Mouse (Mus musculus) E14TG2a.4 (cell line): ENCODE measurements around the gene Ifi207.
"Not testable (repeated sequence)": the region's sequence is repeated elsewhere in the genome, so short reads cannot be mapped to it uniquely, and the experiment has no call there.

ENCODE experiments used
- H3K27me3 ChIP-seq: 2 replicates; pipeline ENCODE4 v1.6.1; 2014; ENCODE audit warnings: low read length, control low read depth; ENCODE audit not compliant: insufficient read depth
- H3K36me3 ChIP-seq: 2 replicates; pipeline ENCODE4 v1.6.1; 2014; ENCODE audit warnings: low read length, control low read depth; ENCODE audit not compliant: insufficient read depth
- H3K4me1 ChIP-seq: replicated peaks from 2 replicates; pipeline ENCODE4 v1.6.1; 2014; ENCODE audit warnings: low read depth, low read length, control low read depth
- H3K4me3 ChIP-seq: replicated peaks from 2 replicates; pipeline ENCODE4 v1.5.1; 2014; ENCODE audit warnings: mild to moderate bottlenecking, low read length
- H3K9me3 ChIP-seq: 2 replicates; pipeline ENCODE4 v1.6.1; 2014; ENCODE audit warnings: low read length, control low read depth
- CTCF ChIP-seq: conservative IDR thresholded peaks from 2 replicates; pipeline ENCODE4 v1.5.1; 2014; ENCODE audit warnings: low read length
- NANOG ChIP-seq: IDR thresholded peaks from 2 replicates; pipeline ENCODE4 v1.6.1; 2014; ENCODE audit warnings: borderline replicate concordance, low read length, mixed read lengths
- POU5F1 ChIP-seq: IDR thresholded peaks from 2 replicates; pipeline ENCODE4 v1.6.1; 2014; ENCODE audit warnings: low read length, borderline replicate concordance

Ifi207 gene

DNA sequence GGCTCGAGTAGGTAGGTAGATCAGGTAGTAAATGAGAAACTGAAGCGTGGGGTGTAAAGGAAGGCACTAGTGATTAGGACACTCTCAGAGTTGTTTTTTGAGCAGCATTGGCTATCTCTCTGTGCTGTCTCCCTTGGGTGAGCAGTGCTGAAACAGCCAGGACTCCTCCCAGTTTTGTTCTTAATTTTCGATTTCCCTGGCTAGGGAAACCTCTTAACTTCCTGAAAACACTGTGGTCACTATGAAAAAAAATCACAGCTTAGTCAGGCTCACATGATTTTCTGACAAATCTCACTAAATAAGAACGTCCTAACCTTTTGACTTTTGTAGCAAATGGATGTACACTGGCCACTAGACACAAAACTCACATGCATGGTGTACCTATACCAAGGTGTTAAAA is at the start of gene Ifi207:
Gene Ifi207, minus strand, starts transcription at position 92 of the 400 bp plus-strand sequence.
- Histone ChIP-seq H3K4me1 (no peaks in the 10 kb centered on the region), H3K4me3 (no peak within 1 kb of the TSS), H3K36me3 (no peaks in the 10 kb centered on the region), H3K27me3 (no peaks in the 10 kb centered on the region), H3K9me3 (no peaks in the 10 kb centered on the region)
- TF ChIP-seq NANOG (no peak), POU5F1 (no peak), CTCF (no peak)

DNA sequence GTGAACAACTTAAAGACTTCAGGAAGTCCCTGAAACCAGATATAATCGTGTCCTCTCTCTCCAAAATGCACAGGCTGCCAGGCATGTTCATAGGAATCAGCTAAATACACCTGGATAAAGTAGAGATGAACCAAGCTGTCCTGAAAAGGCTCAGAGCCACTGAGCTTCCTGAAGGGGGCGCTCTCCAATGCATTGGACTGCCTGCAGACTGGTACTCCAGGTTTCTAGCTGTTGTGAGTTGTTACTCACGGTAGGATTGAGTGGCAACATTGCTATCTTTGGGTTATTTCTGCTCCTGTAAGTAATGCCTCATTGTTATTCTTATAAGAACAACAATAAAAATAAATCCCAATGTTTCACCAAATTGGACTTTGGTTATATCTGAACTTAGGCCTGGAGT is 31.9 kb upstream of the Ifi207 start:
- not testable (repeated sequence) for H3K4me1 ChIP-seq, H3K9me3 ChIP-seq, H3K36me3 ChIP-seq, H3K27me3 ChIP-seq, H3K4me3 ChIP-seq

DNA sequence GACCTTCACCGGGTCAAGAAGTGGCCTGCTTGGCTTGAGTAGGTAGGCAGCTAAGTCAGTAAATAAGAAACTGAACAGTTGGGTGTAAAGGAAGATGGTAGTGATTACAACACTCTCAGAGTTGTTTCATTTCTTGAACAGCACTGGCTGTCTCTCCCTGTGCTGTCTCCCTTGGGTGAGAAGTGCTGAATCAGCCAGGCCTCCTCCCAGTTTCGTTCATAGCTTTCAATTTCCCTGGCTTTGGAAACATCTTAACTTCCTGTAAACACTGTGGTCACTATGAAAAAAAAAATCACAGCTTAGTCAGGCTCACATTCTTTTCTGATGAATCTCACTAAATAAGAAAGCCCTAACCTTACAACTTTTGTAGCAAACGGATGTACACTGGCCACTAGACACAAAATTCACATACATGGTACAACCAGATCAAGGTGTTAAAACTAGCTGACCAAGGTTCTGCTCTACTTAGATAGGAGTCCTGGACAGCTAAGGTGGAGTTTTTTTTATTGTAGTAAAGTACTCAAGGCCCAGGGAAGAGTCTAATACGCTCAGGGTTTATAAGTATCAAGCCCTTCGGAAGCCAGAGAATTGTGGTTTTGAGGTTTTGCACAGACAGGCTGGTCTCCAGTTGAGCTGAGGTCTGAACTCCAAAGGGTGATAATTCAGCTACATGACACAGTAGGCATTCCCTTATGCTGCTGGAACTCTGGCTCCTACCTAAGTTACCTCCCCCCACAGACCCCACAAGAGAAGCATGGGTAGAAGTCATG is 25.5 kb upstream of the Ifi207 start, which contains the start of gene Ifi204:
Gene Ifi204, minus strand, starts transcription at position 96 of the 770 bp plus-strand sequence.
- H3K36me3 ChIP-seq, H3K4me1 ChIP-seq, H3K9me3 ChIP-seq, H3K27me3 ChIP-seq, H3K4me3 ChIP-seq: not testable (repeated sequence)

DNA sequence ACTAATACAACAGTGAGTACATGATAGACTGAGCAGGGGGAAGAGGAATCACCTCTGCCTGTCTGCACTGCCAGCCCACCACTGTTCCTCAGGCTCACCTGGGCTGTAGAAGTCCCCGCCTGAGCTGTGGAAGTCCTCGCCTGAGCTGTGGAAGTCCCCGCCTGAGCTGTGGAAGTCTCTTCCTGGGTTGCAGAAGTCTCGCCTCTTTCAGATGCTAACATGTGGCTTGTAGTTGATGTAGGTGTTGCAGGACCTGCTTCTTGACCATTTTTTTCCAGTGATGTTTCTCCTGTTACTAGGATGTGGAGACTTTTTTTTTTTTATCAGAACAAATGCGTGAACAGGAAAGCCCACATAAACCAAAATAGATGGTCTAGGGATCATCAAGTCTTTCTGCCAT is 18.5 kb upstream of the Ifi207 start:
- H3K27me3 ChIP-seq, H3K4me3 ChIP-seq, H3K4me1 ChIP-seq, H3K9me3 ChIP-seq, H3K36me3 ChIP-seq: not testable (repeated sequence)

DNA sequence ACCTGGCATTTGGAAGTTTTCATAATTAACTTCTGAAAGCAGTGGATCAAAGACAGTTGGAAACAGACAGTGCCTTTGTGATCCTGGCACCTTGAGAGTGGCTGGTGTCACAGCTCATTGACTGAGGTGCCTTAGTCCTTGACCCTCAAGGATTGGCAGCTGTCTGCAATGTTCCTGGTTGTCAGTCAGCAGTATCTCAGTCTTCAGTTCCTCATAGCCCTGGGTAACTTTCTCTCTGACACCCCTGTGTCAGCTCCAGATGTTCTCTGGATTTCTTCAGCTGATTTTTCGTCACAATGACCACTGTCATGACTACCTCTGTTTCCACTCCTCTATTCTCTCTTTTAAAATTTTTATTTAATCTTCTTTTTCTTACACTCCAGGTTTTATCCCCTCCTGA is 715 bp upstream of the Ifi207 start:
- Histone ChIP-seq H3K4me3 (no peak overlapping the region), H3K36me3 (no peaks in the 10 kb centered on the region), H3K27me3 (no peaks in the 10 kb centered on the region), H3K4me1 (no peaks in the 10 kb centered on the region), H3K9me3 (no peaks in the 10 kb centered on the region)
- TF ChIP-seq CTCF (no peak), POU5F1 (no peak), NANOG (no peak)

DNA sequence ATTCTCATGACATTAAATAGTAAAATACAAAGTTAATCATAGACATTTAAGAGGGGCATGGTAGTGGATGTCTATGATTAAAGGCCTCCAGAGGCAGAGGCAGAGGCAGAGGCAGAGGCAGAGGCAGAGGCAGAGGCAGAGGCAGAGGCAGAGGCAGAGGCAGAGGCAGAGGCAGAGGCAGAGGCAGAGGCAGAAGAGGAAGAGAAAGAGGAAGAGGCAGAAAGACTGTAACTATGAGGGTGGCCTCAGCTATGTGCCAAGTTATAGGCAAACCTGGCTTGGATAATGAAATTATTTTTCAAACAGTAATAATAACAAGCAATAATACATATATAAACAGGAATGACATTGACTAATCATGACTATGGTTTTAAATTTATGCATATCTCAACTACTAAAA is 1.0 kb downstream of the Ifi207 start:
- no peak overlapping the region for H3K4me3 ChIP-seq
- no peak for TF ChIP-seq CTCF
- no peak for TF ChIP-seq POU5F1
- no peak for TF ChIP-seq NANOG
- H3K27me3 ChIP-seq = no peaks in the 10 kb centered on the region
- no peaks in the 10 kb centered on the region for H3K9me3 ChIP-seq
- H3K4me1 ChIP-seq = no peaks in the 10 kb centered on the region
- no peaks in the 10 kb centered on the region for H3K36me3 ChIP-seq

DNA sequence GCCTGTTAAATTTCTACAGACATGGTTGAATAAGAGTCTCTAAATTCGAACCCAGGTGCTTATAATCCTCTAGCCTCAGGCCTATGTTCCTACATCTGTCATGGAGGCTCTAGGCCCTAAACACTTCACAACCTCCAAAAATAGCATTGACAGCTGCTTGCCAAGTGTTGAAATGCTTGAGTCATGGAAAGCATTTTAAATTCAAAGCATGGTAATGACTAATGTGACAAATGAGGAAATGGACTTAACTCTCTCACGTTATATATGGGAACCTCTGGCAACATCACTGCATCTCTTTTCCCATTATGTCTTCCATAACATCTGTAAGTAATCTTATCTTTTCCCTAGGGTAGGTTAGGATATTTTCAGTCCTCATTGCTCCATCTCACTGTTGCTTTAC is 4.6 kb downstream of the Ifi207 start:
- no peaks in the 10 kb centered on the region for H3K4me1 ChIP-seq
- H3K36me3 ChIP-seq = no peaks in the 10 kb centered on the region
- H3K4me3 ChIP-seq = no peak overlapping the region
- no peak for TF ChIP-seq NANOG
- no peak for TF ChIP-seq CTCF
- TF ChIP-seq POU5F1 = no peak
- no peaks in the 10 kb centered on the region for H3K9me3 ChIP-seq
- H3K27me3 ChIP-seq = no peaks in the 10 kb centered on the region

DNA sequence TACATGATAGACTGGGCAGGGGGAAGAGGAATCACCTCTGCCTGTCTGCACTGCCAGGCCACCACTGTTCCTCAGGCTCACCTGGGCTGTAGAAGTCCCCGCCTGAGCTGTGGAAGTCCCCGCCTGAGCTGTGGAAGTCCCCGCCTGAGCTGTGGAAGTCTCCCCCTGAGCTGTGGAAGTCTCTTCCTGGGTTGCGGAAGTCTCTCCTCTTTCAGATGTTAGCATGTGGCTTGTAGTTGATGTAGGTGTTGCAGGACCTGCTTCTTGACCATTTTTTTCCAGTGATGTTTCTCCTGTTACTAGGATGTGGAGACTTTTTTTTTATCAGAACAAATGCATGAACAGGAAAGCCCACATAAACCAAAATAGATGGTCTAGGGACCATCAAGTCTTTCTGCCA is 6.5 kb downstream of the Ifi207 start:
- not testable (repeated sequence) for H3K4me1 ChIP-seq, H3K27me3 ChIP-seq, H3K36me3 ChIP-seq, H3K9me3 ChIP-seq, H3K4me3 ChIP-seq

DNA sequence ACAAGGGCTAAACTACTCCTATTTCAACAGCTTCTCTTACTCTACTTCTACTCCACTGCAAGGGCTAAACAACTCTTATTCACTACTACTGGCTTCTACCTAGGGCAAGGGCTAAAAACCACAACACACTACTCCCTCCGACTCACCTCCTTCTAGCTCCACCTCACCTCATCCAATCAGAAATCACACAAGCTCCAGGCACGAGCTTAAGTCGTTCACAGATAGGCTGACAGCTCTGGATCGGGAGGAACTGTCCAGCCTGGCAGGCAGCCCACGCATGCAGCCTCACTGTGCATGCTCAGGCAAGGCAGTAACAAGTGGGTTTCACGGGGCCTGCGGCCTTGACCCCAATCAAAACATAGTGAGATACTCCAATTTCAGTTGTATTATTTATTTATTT is 8.3 kb downstream of the Ifi207 start:
- Histone ChIP-seq H3K4me3 (no peak overlapping the region), H3K27me3 (no peaks in the 10 kb centered on the region), H3K36me3 (no peaks in the 10 kb centered on the region), H3K9me3 (no peaks in the 10 kb centered on the region), H3K4me1 (no peaks in the 10 kb centered on the region)
- TF ChIP-seq NANOG = no peak
- no peak for TF ChIP-seq CTCF
- no peak for TF ChIP-seq POU5F1
